Mouse (Mus musculus) hindbrain, embryonic 14.5 days (tissue): ENCODE measurements at regions not wholly inside any gene's neighbourhood (a gene's known extent, or its start where the extent isn't known, plus 50 kb on each side); places are given as distances from the start of the nearest gene placed in this dataset.

ENCODE experiments used
- ATAC-seq: fragments of 200-750 bp; cut with Nextera tagmentation; 2 replicates; pipeline ENCODE4 v1.8.0; 2017; ENCODE audit warnings: moderate number of reproducible peaks, mild to moderate bottlenecking, moderate TSS enrichment, moderate library complexity; ENCODE audit not compliant: low FRiP score
- DNase-seq: peaks from one replicate; pipeline ENCODE4 v3.0.0-alpha.2; 2015; ENCODE audit warnings: low spot score
- H3K27ac ChIP-seq: fragments of 300-500 bp; sonication (generic); 2 replicates; pipeline ENCODE4 v1.5.1; 2014; ENCODE audit warnings: mild to moderate bottlenecking, moderate library complexity
- H3K27me3 ChIP-seq: fragments of 300-500 bp; sonication (generic); 2 replicates; pipeline ENCODE4 v1.6.1; 2014; ENCODE audit warnings: mild to moderate bottlenecking, low read length, mixed read lengths; ENCODE audit not compliant: control insufficient read depth, insufficient read depth
- H3K36me3 ChIP-seq: fragments of 300-500 bp; sonication (generic); replicated peaks from 2 replicates; pipeline ENCODE4 v1.6.1; 2014; ENCODE audit not compliant: control insufficient read depth, insufficient read depth
- H3K4me1 ChIP-seq: fragments of 300-500 bp; sonication (generic); replicated peaks from 2 replicates; pipeline ENCODE4 v1.6.1; 2014; ENCODE audit warnings: antibody characterized with exemption, low read length, mixed read lengths; ENCODE audit not compliant: control insufficient read depth, insufficient read depth
- H3K4me2 ChIP-seq: fragments of 300-500 bp; sonication (generic); replicated peaks from 2 replicates; pipeline ENCODE4 v1.6.1; 2014; ENCODE audit warnings: mild to moderate bottlenecking, moderate library complexity
- H3K4me3 ChIP-seq: fragments of 300-500 bp; sonication (generic); replicated peaks from 2 replicates; pipeline ENCODE4 v1.5.1; 2014; ENCODE audit warnings: mild to moderate bottlenecking, low read length
- H3K9ac ChIP-seq: fragments of 300-500 bp; sonication (generic); 2 replicates; pipeline ENCODE4 v1.6.1; 2014
- H3K9me3 ChIP-seq: fragments of 300-500 bp; sonication (generic); 2 replicates; pipeline ENCODE4 v1.6.1; 2016; ENCODE audit warnings: low read length; ENCODE audit not compliant: control insufficient read depth
- WGBS: fragments of 180-500 bp; shearing (Covaris S2); extraction: QIAGEN DNeasy Blood & Tissue Kit; methylation state at CpG from one replicate; pipeline ENCODE4 v1.1.7; 2014; 5-methylcytosine and 5-hydroxymethylcytosine counted together

DNA sequence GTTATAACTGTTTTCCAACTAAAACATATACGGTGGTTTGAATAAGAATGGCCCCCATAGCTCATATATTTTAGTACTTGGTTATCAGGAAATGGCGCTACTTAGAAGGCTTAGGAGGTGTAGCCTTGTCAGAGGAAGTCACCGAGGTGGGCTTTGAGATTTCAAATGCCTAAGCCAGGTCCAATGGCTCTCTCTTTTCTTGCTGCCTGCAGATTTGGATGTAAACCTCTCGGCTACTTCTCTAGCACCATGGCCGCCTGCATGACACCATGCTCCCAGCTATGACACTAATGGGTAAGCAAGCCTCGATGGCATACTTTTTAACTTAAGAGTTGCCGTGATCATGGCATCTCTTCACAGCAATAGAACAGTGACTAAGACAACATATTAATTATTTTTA is 169.5 kb upstream of the Ppp2r3a start:
- H3K36me3 ChIP-seq, result no peaks in the 10 kb centered on the region
- no peaks in the 10 kb centered on the region for H3K27me3 ChIP-seq
- H3K9me3 ChIP-seq, result no peaks in the 10 kb centered on the region
- H3K9ac ChIP-seq, result no peak overlapping the region
- DNase-seq (no peak), ATAC-seq (no peak)
- H3K27ac ChIP-seq, result no peak overlapping the region
- H3K4me1 ChIP-seq, result peaks cover 7% of the 10 kb centered on the region; the same call in 1 of the 2 replicates
- H3K4me3 ChIP-seq, result no peak overlapping the region
- WGBS, result 93% methylated on average over 7 of the region's 7 CpGs
- no peak overlapping the region for H3K4me2 ChIP-seq

DNA sequence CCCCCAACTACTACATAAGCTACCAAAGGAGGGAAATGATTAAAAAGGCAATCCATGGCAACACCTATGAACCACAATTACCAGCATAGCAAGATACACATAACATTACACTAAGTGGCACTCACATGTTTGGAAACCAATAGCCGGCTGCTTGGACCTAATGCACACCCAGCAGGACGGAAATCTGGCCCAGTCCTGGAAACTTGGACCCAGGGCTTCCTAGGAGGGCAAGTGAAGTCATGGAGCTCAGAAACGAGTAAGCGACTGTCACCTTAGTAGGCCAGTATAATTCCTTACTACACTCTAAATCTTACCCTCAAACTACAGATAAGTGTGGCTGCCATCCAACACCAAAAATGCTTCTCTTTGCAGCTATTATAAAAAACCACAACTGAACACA is 168.6 kb upstream of the Ppp2r3a start:
- DNase-seq (no peak), ATAC-seq (no peak)
- peaks cover 2% of the 10 kb centered on the region; the same call in 1 of the 2 replicates for H3K4me1 ChIP-seq
- H3K36me3 ChIP-seq, result no peaks in the 10 kb centered on the region
- no peak overlapping the region for H3K4me2 ChIP-seq
- no peak overlapping the region for H3K27ac ChIP-seq
- H3K27me3 ChIP-seq, result no peaks in the 10 kb centered on the region
- no peak overlapping the region for H3K9ac ChIP-seq
- H3K4me3 ChIP-seq, result no peak overlapping the region
- 96% methylated on average over 4 of the region's 4 CpGs for WGBS
- H3K9me3 ChIP-seq, result no peaks in the 10 kb centered on the region

- ATAC-seq, result no peak
- DNase-seq, result no peak
- H3K4me3 ChIP-seq, result no peak overlapping the region
- H3K36me3 ChIP-seq, result no peaks in the 10 kb centered on the region
- no peaks in the 10 kb centered on the region for H3K27me3 ChIP-seq
- 90% methylated on average over 2 of the region's 2 CpGs for WGBS
- no peaks in the 10 kb centered on the region for H3K4me1 ChIP-seq
- H3K9me3 ChIP-seq, result no peaks in the 10 kb centered on the region
- no peak overlapping the region for H3K9ac ChIP-seq
- no peak overlapping the region for H3K4me2 ChIP-seq
- H3K27ac ChIP-seq, result no peak overlapping the region
These were observed 166.1 kb upstream of the Ppp2r3a start for GRCm38 (mm10) chr9:101417660-101418059.

DNA sequence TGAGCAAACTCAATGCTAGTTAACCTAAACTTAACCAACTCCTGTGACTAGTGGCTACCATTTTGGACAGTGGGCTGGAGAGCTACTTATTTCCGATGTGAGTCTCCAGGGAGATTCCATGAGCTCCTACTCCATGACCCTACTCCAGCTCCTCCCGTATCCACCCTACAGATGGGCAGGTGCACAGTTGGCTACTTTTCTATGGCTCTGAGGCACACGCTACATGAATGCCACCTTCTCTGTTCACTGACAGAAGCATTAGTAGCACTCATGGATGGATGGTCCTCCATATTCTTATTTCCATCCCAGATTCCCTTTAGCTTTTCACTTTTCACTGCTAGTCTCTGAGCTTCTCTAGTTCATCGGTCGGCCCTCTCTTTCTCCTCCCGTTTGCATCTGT is 164.7 kb upstream of the Ppp2r3a start:
- ATAC-seq (no peak), DNase-seq (no peak)
- Histone ChIP-seq H3K9ac (no peak overlapping the region), H3K4me3 (no peak overlapping the region), H3K4me2 (no peak overlapping the region), H3K27me3 (no peaks in the 10 kb centered on the region), H3K4me1 (0 out of 2 replicates have a peak, but pooled peaks cover 4% of the 10 kb centered on the region), H3K36me3 (no peaks in the 10 kb centered on the region), H3K9me3 (no peaks in the 10 kb centered on the region), H3K27ac (no peak overlapping the region)
- WGBS, result 95% methylated on average over 6 of the region's 6 CpGs

GRCm38 (mm10) chr9:101413071-101413633 is 161.6 kb upstream of the Ppp2r3a start:
- H3K27me3 ChIP-seq, result no peaks in the 10 kb centered on the region
- H3K36me3 ChIP-seq, result no peaks in the 10 kb centered on the region
- no peak overlapping the region for H3K4me2 ChIP-seq
- ATAC-seq, result peak; percentile 51; the same call in 1 of the 2 replicates
- 84% methylated on average over 3 of the region's 3 CpGs for WGBS
- no peak overlapping the region for H3K4me3 ChIP-seq
- no peaks in the 10 kb centered on the region for H3K9me3 ChIP-seq
- no peak overlapping the region for H3K27ac ChIP-seq
- DNase-seq, result no peak
- no peak overlapping the region for H3K9ac ChIP-seq
- peaks cover 5% of the 10 kb centered on the region; the same call in 1 of the 2 replicates for H3K4me1 ChIP-seq

DNA sequence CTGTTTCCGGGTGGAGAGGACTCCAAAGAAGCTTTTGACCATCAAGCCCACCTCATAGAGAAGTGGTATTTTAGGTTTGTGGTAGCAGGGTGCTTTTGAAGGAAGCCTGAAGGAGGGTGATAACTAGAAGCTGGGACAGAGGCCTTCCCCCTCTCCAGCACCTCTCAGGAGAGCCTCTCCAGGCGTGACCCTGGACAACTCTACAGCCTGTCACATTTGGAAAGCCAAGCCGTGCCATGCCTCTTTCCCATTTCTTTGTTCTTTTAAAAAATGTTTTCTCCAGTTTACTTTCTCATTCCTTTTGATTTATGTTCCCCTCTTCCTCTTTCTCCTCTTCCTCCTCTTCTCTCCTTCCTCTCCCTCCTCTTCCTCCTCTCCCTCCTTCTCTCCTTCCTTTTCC is 160.4 kb upstream of the Ppp2r3a start:
- Histone ChIP-seq H3K27me3 (no peaks in the 10 kb centered on the region), H3K9ac (no peak overlapping the region), H3K36me3 (no peaks in the 10 kb centered on the region), H3K9me3 (no peaks in the 10 kb centered on the region), H3K27ac (peak overlapping the region; percentile 9), H3K4me3 (no peak overlapping the region), H3K4me2 (no peak overlapping the region), H3K4me1 (peaks cover 14% of the 10 kb centered on the region)
- ATAC-seq (no peak), DNase-seq (no peak)
- 94% methylated on average over 3 of the region's 3 CpGs for WGBS

- Histone ChIP-seq H3K9ac (no peak overlapping the region), H3K4me2 (0 out of 2 replicates have a peak overlapping the region, but pooled peaks have one; percentile 4), H3K27ac (peak overlapping the region; percentile 9), H3K9me3 (no peaks in the 10 kb centered on the region), H3K27me3 (no peaks in the 10 kb centered on the region), H3K4me1 (peaks cover 19% of the 10 kb centered on the region), H3K36me3 (no peaks in the 10 kb centered on the region), H3K4me3 (no peak overlapping the region)
- WGBS, result 39% methylated on average over 5 of the region's 5 CpGs
- DNase-seq, result no peak
- ATAC-seq, result peak; percentile 36; the same call in 1 of the 2 replicates
These were observed 159.9 kb upstream of the Ppp2r3a start for GRCm38 (mm10) chr9:101411532-101411880.

- no peaks in the 10 kb centered on the region for H3K27me3 ChIP-seq
- H3K9me3 ChIP-seq, result no peaks in the 10 kb centered on the region
- ATAC-seq (no peak; the same call in 1 of the 2 replicates), DNase-seq (peak; percentile 36)
- no peaks in the 10 kb centered on the region for H3K36me3 ChIP-seq
- peak overlapping the region; percentile 72 for H3K27ac ChIP-seq
- H3K9ac ChIP-seq, result no peak overlapping the region
- H3K4me1 ChIP-seq, result peaks cover 21% of the 10 kb centered on the region
- no peak overlapping the region for H3K4me3 ChIP-seq
- WGBS, result 53% methylated on average over 21 of the region's 21 CpGs
- H3K4me2 ChIP-seq, result 0 out of 2 replicates have a peak overlapping the region, but pooled peaks have one; percentile 4
These were observed 159.4 kb upstream of the Ppp2r3a start for GRCm38 (mm10) chr9:101410783-101411531.

DNA sequence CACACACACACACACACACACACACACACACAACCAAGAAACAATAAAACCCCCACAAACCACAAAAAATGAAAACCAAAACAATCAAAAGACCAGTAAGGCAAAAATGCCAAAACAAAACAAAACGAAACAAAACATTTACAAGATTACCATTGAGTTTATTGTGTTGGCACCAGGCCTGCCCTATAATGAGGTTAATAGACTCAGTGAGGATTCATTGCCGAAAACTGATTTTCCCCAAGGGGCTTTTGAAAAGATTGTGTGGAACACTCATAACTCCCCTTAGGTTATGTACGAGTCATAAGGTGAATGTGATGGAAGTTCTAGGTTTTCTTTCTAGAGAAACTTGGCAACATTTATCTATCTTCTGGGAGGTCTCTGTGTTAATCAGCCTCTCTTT is 158.8 kb upstream of the Ppp2r3a start:
- WGBS, result 73% methylated on average over 3 of the region's 3 CpGs
- Histone ChIP-seq H3K4me3 (no peak overlapping the region), H3K4me2 (no peak overlapping the region), H3K4me1 (peaks cover 21% of the 10 kb centered on the region), H3K9me3 (no peaks in the 10 kb centered on the region), H3K9ac (no peak overlapping the region), H3K36me3 (no peaks in the 10 kb centered on the region), H3K27ac (peak overlapping the region; percentile 72; the same call in 1 of the 2 replicates), H3K27me3 (no peaks in the 10 kb centered on the region)
- no peak for ATAC-seq
- no peak for DNase-seq
